Mouse (Mus musculus) spleen, postnatal 36 days (tissue): ENCODE measurements around the gene Rftn2.

Experiments used
- DNase-seq, 2 experiments: peaks; one replicate each; pipeline ENCODE4 v3.0.0; 2022; ENCODE audit warnings: low spot score in 2 of 2, mixed read lengths in 1 of 2

Gene Rftn2

GRCm38 (mm10) chr1:55210202-55210965 is 16.2 kb downstream of the Rftn2 start:
- DNase-seq: peak; percentile 82 to 86

GRCm38 (mm10) chr1:55208500-55209140 is 18.0 kb downstream of the Rftn2 start:
- DNase-seq: peak; percentile 28 to 33

- DNase-seq: no peak
Measured at GRCm38 (mm10) chr1:55207561-55207960, 19.0 kb downstream of the Rftn2 start.

GRCm38 (mm10) chr1:55205808-55206327 is 20.7 kb downstream of the Rftn2 start:
- DNase-seq: no peak

GRCm38 (mm10) chr1:55201850-55202752 is 24.5 kb downstream of the Rftn2 start:
- no peak for DNase-seq

- no peak for DNase-seq
Measured at GRCm38 (mm10) chr1:55198719-55199118, 27.9 kb downstream of the Rftn2 start.

GRCm38 (mm10) chr1:55196327-55197003 is 30.1 kb downstream of the Rftn2 start:
- DNase-seq: no peak

GRCm38 (mm10) chr1:55195021-55195420 is 31.6 kb downstream of the Rftn2 start:
- DNase-seq: no peak

- no peak for DNase-seq
Measured at GRCm38 (mm10) chr1:55194064-55194915, 32.3 kb downstream of the Rftn2 start.

GRCm38 (mm10) chr1:55193316-55193715 is 33.3 kb downstream of the Rftn2 start:
- no peak for DNase-seq

GRCm38 (mm10) chr1:55192824-55193223 is 33.8 kb downstream of the Rftn2 start:
- DNase-seq: no peak

GRCm38 (mm10) chr1:55192015-55192414 is 34.6 kb downstream of the Rftn2 start:
- no peak for DNase-seq

GRCm38 (mm10) chr1:55186592-55187210 is 39.9 kb downstream of the Rftn2 start:
- no peak for DNase-seq

GRCm38 (mm10) chr1:55185718-55186117 is 40.9 kb downstream of the Rftn2 start:
- DNase-seq: no peak

GRCm38 (mm10) chr1:55182392-55182791 is 44.2 kb downstream of the Rftn2 start:
- no peak for DNase-seq

GRCm38 (mm10) chr1:55179917-55180566 is 46.5 kb downstream of the Rftn2 start:
- no peak for DNase-seq

GRCm38 (mm10) chr1:55174558-55175034 is 52.0 kb downstream of the Rftn2 start:
- no peak for DNase-seq

- DNase-seq: no peak
Measured at GRCm38 (mm10) chr1:55173720-55174557, 52.6 kb downstream of the Rftn2 start.
